Comparison of ENCODE assay signal across 8 mouse cellular contexts in the genomic region with DNA sequence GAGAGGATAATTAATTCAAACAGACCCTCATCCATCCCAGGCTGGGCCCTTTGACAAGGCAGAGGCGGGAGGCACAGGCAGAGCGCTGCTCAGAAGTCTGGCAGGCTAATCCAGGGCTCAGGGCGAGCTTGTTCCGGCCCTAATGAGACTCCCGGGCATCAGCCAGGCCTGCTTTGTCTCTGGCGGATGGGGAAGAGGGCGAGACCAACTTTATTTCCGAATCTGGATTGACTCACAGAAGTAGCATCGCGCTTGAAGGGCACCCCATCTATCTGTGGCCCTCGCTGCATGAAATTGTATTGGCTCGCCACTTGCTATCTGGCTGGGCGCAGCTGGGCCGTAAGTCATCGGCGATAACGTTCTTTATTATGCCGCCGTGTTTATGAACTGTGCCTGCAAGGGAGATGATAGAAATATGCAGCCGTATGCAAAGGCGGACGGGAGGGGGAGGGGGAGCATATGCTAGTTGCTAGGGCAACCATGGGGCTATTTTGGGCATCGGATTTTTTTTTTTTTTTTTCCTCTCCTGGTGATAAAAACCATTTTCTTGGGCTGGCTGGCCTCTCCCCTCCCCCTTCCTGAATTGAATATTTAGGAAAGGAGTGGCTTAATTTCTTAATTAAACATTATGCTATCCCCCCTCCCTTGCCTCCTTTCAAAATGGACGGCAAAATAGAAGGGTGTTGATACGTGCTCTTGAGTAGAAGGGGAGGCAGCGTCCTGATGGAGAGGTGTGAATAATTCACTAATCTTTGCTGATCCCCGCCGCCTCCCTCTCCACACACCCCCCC.
DNase-seq lines count a peak whose midpoint lies in the region; ATAC-seq and TF ChIP-seq lines count a peak whose summit lies in the region.

No protein-coding gene starts in this region.

- in situ Hi-C loops in ES-E14 (cut with MboI; ENCODE audit: low sequenced_read_pairs in 2 of 2, unreplicated experiment in 2 of 2): no loop called here

- H3K4me3 ChIP-seq in ES-E14 (ENCODE audit: insufficient read depth in 1 of 2, low read depth in 1 of 2, low read length in 2 of 2, poor library complexity in 1 of 2, severe bottlenecking in 1 of 2): peak overlapping the region in 1 of 2 experiments; percentile 32; a peak in 2 of 4 replicates
- peak overlapping the region; percentile 36 for H3K4me3 ChIP-seq in forebrain, embryonic 13.5 days
- H3K4me3 ChIP-seq in hindbrain, embryonic 10.5 days: peak overlapping the region; percentile 54
- H3K4me3 ChIP-seq in lung, embryonic 16.5 days (ENCODE audit: low read length): peak overlapping the region; percentile 37

- H3K27ac ChIP-seq in ES-E14 (ENCODE audit: insufficient read depth, low read depth, low read length, poor library complexity, severe bottlenecking): no peak overlapping the region
- H3K27ac ChIP-seq in forebrain, embryonic 13.5 days: peak overlapping the region; percentile 99
- H3K27ac ChIP-seq in hindbrain, embryonic 10.5 days: peak overlapping the region; percentile 92
- H3K27ac ChIP-seq in lung, embryonic 16.5 days (ENCODE audit: low read length): no peak overlapping the region

- peak; percentile 82 for ATAC-seq in forebrain, embryonic 13.5 days
- peak; percentile 74 for ATAC-seq in lung, embryonic 16.5 days (ENCODE audit: low read depth)
- no peak for ATAC-seq in erythroblast, adult 5-6 weeks (replicated peaks; ENCODE audit: low FRiP score, poor library complexity, severe bottlenecking)

- WGBS in forebrain, embryonic 13.5 days: under 1% methylated on average over 28 of the region's 28 CpGs
- under 1% methylated on average over 28 of the region's 28 CpGs for WGBS in hindbrain, embryonic 10.5 days
- WGBS in lung, embryonic 16.5 days: under 1% methylated on average over 28 of the region's 28 CpGs

- H3K4me2 ChIP-seq in forebrain, embryonic 13.5 days: peak overlapping the region; percentile 69
- peak overlapping the region; percentile 68 for H3K4me2 ChIP-seq in lung, embryonic 16.5 days (ENCODE audit: low read depth, low read length)

- no peak overlapping the region for H3K9ac ChIP-seq in ES-E14 (ENCODE audit: insufficient read depth, low read depth, low read length, poor library complexity, severe bottlenecking)
- peak overlapping the region; percentile 70 for H3K9ac ChIP-seq in forebrain, embryonic 13.5 days
- H3K9ac ChIP-seq in lung, embryonic 16.5 days (ENCODE audit: low read length): 0 out of 2 replicates have a peak overlapping the region, but pooled peaks have one; percentile 11

- no peaks in the 10 kb centered on the region for H3K36me3 ChIP-seq in ES-E14 (ENCODE audit: control insufficient read depth, insufficient read depth, low read length, poor library complexity, severe bottlenecking)
- H3K36me3 ChIP-seq in forebrain, embryonic 13.5 days (ENCODE audit: poor library complexity, severe bottlenecking): no peaks in the 10 kb centered on the region
- H3K36me3 ChIP-seq in hindbrain, embryonic 10.5 days: no peaks in the 10 kb centered on the region
- H3K36me3 ChIP-seq in lung, embryonic 16.5 days (ENCODE audit: control insufficient read depth, insufficient read depth, low read length): no peaks in the 10 kb centered on the region

- DNase-seq in ES-E14 (ENCODE audit: low read depth, low spot score): no peak
- DNase-seq in c-Kit-positive CD71-positive TER-119-positive erythroid progenitor cells, embryonic 14.5 days (ENCODE audit: low spot score): peak; percentile 56
- DNase-seq in hindbrain, embryonic 10.5 days (ENCODE audit: low spot score): peak; percentile 82
- peak; percentile 75 to 82 for DNase-seq in layer of hippocampus, postnatal 14 days (ENCODE audit: low spot score in 2 of 2)
- DNase-seq in retina, postnatal 1 day: peak; percentile 92

- H3K27me3 ChIP-seq in forebrain, embryonic 13.5 days: peaks cover 25% of the 10 kb centered on the region; the same call in 1 of the 2 replicates
- H3K27me3 ChIP-seq in hindbrain, embryonic 10.5 days (ENCODE audit: insufficient read depth, poor library complexity, severe bottlenecking): peaks cover 70% of the 10 kb centered on the region
- H3K27me3 ChIP-seq in lung, embryonic 16.5 days (ENCODE audit: control insufficient read depth, insufficient read depth, low read depth, low read length): peaks cover 25% of the 10 kb centered on the region

- peaks cover 6 to 43% of the 10 kb centered on the region in 2 experiments; a peak in 2 of 4 replicates for H3K4me1 ChIP-seq in ES-E14 (ENCODE audit: control insufficient read depth in 2 of 2, insufficient read depth in 2 of 2, low read length in 2 of 2, poor library complexity in 1 of 2)
- H3K4me1 ChIP-seq in forebrain, embryonic 13.5 days: peaks cover 64% of the 10 kb centered on the region
- peaks cover 67% of the 10 kb centered on the region for H3K4me1 ChIP-seq in hindbrain, embryonic 10.5 days (replicated peaks)
- peaks cover 22% of the 10 kb centered on the region for H3K4me1 ChIP-seq in lung, embryonic 16.5 days (replicated peaks; ENCODE audit: control insufficient read depth, insufficient read depth, low read length)

- no peaks in the 10 kb centered on the region for H3K9me3 ChIP-seq in ES-E14 (ENCODE audit: control insufficient read depth, insufficient read depth, low read depth, low read length)
- H3K9me3 ChIP-seq in forebrain, embryonic 13.5 days (replicated peaks): no peaks in the 10 kb centered on the region; the same call in 1 of the 2 replicates
- peaks cover 3% of the 10 kb centered on the region; the same call in 1 of the 2 replicates for H3K9me3 ChIP-seq in hindbrain, embryonic 10.5 days
- H3K9me3 ChIP-seq in lung, embryonic 16.5 days (ENCODE audit: control insufficient read depth, low read length): no peaks in the 10 kb centered on the region

TF ChIP-seq in ES-E14, 5 proteins besides CTCF, POLR2A, EP300 and RAD21:
- 0 out of 2 replicates have a peak, but pooled peaks have one; percentile 53 for TF ChIP-seq ZNF384 (IDR thresholded peaks at IDR 0.05; ENCODE audit: low read depth, low read length)
- TF ChIP-seq HCFC1 (IDR thresholded peaks at IDR 0.05; ENCODE audit: borderline replicate concordance, insufficient read depth, low read length): no peak

Comparison
In these comparisons a context has a peak if more than half of its experiments do, and no peak if none do; other contexts are left out.
1. H3K27ac ChIP-seq: peak in forebrain, embryonic 13.5 days (single experiment) and hindbrain, embryonic 10.5 days (single experiment); none in ES-E14 (single experiment) and lung, embryonic 16.5 days (single experiment).